Comparison of ENCODE assay signal across 8 mouse cellular contexts in genomic region chr7:45413864-45414739, GRCm38 (mm10). TPM values are rescaled to one million over a fixed set of nuclear protein-coding genes. Genes with fewer than 3 reads are reported as not detected.
DNase-seq lines count a peak whose midpoint lies in the region; ATAC-seq lines count a peak whose summit lies in the region.

No protein-coding gene starts in this region.

- peak overlapping the region; percentile 39 for H3K9ac ChIP-seq in neural tube, embryonic 11.5 days (ENCODE audit: low read length)
- peak overlapping the region; percentile 66 for H3K9ac ChIP-seq in forebrain, embryonic 16.5 days (replicated peaks; ENCODE audit: low read depth, low read length)
- peak overlapping the region; percentile 68 for H3K9ac ChIP-seq in limb, embryonic 12.5 days (replicated peaks)
- peak overlapping the region; percentile 51 for H3K9ac ChIP-seq in midbrain, embryonic 14.5 days (replicated peaks; ENCODE audit: low read length)

- peaks cover 99% of the 10 kb centered on the region for H3K27me3 ChIP-seq in neural tube, embryonic 11.5 days (ENCODE audit: control insufficient read depth, insufficient read depth, low read length)
- H3K27me3 ChIP-seq in forebrain, embryonic 16.5 days (replicated peaks; ENCODE audit: control insufficient read depth, insufficient read depth, low read length), result peaks cover 86% of the 10 kb centered on the region
- H3K27me3 ChIP-seq in limb, embryonic 12.5 days, result peaks cover 99% of the 10 kb centered on the region
- peaks cover 95% of the 10 kb centered on the region for H3K27me3 ChIP-seq in midbrain, embryonic 14.5 days (ENCODE audit: control insufficient read depth, insufficient read depth, low read length)

- ATAC-seq in neural tube, embryonic 11.5 days (ENCODE audit: insufficient read depth, low FRiP score, low TSS enrichment), result no peak; the same call in 1 of the 2 replicates
- no peak for ATAC-seq in forebrain, embryonic 16.5 days
- ATAC-seq in limb, embryonic 12.5 days (ENCODE audit: insufficient number of reproducible peaks, insufficient read depth, low FRiP score, low TSS enrichment, low read depth), result 0 out of 2 replicates have a peak, but pooled peaks have one; percentile 7
- ATAC-seq in midbrain, embryonic 14.5 days (ENCODE audit: low FRiP score, low TSS enrichment), result no peak

- no peaks in the 10 kb centered on the region for H3K9me3 ChIP-seq in neural tube, embryonic 11.5 days (ENCODE audit: control insufficient read depth, low read length)
- no peaks in the 10 kb centered on the region for H3K9me3 ChIP-seq in forebrain, embryonic 16.5 days (ENCODE audit: control insufficient read depth, low read length)
- no peaks in the 10 kb centered on the region for H3K9me3 ChIP-seq in limb, embryonic 12.5 days
- no peaks in the 10 kb centered on the region for H3K9me3 ChIP-seq in midbrain, embryonic 14.5 days (ENCODE audit: control insufficient read depth, low read length)

- H3K36me3 ChIP-seq in neural tube, embryonic 11.5 days (ENCODE audit: control insufficient read depth, insufficient read depth, low read length), result no peaks in the 10 kb centered on the region
- no peaks in the 10 kb centered on the region for H3K36me3 ChIP-seq in forebrain, embryonic 16.5 days (ENCODE audit: control insufficient read depth, insufficient read depth)
- H3K36me3 ChIP-seq in limb, embryonic 12.5 days, result no peaks in the 10 kb centered on the region
- no peaks in the 10 kb centered on the region for H3K36me3 ChIP-seq in midbrain, embryonic 14.5 days (ENCODE audit: control insufficient read depth, insufficient read depth, low read length)

- WGBS in neural tube, embryonic 11.5 days, result 3% methylated on average over 27 of the region's 27 CpGs
- WGBS in forebrain, embryonic 16.5 days, result 3% methylated on average over 25 of the region's 27 CpGs
- WGBS in limb, embryonic 12.5 days, result under 1% methylated on average over 27 of the region's 27 CpGs
- 1% methylated on average over 26 of the region's 27 CpGs for WGBS in midbrain, embryonic 14.5 days

- H3K4me2 ChIP-seq in neural tube, embryonic 11.5 days (ENCODE audit: low read depth), result peak overlapping the region; percentile 82
- H3K4me2 ChIP-seq in forebrain, embryonic 16.5 days (ENCODE audit: low read length), result peak overlapping the region; percentile 88
- H3K4me2 ChIP-seq in limb, embryonic 12.5 days, result peak overlapping the region; percentile 84
- peak overlapping the region; percentile 84 for H3K4me2 ChIP-seq in midbrain, embryonic 14.5 days (ENCODE audit: low read length)

- no peak for DNase-seq in neural tube, embryonic 11.5 days (ENCODE audit: low spot score)
- no peak for DNase-seq in neural tube, embryonic 10.5 days (ENCODE audit: extremely low spot score, low spot score)
- no peak for DNase-seq in midbrain, embryonic 14.5 days
- no peak for DNase-seq in layer of hippocampus, adult 11-12 months (ENCODE audit: low spot score)
- no peak for DNase-seq in cerebellum, adult 9-11 months
- no peak for DNase-seq in adrenal gland, adult 2 months

- H3K4me1 ChIP-seq in neural tube, embryonic 11.5 days (ENCODE audit: control insufficient read depth, insufficient read depth, low read length), result no peaks in the 10 kb centered on the region
- H3K4me1 ChIP-seq in forebrain, embryonic 16.5 days (replicated peaks; ENCODE audit: control insufficient read depth, insufficient read depth, low read length), result peaks cover 8% of the 10 kb centered on the region
- H3K4me1 ChIP-seq in limb, embryonic 12.5 days (replicated peaks), result peaks cover 36% of the 10 kb centered on the region
- H3K4me1 ChIP-seq in midbrain, embryonic 14.5 days (ENCODE audit: control insufficient read depth, insufficient read depth, low read length), result peaks cover 3% of the 10 kb centered on the region; the same call in 1 of the 2 replicates

- peak overlapping the region; percentile 41 for H3K4me3 ChIP-seq in neural tube, embryonic 11.5 days (ENCODE audit: low read depth, low read length)
- peak overlapping the region; percentile 62 for H3K4me3 ChIP-seq in forebrain, embryonic 16.5 days (replicated peaks; ENCODE audit: low read length)
- H3K4me3 ChIP-seq in limb, embryonic 12.5 days (replicated peaks), result peak overlapping the region; percentile 58
- peak overlapping the region; percentile 43 for H3K4me3 ChIP-seq in midbrain, embryonic 14.5 days (replicated peaks; ENCODE audit: low read depth, low read length)

- no peak overlapping the region for H3K27ac ChIP-seq in neural tube, embryonic 11.5 days (ENCODE audit: low read depth, low read length)
- H3K27ac ChIP-seq in forebrain, embryonic 16.5 days (ENCODE audit: low read length), result no peak overlapping the region
- H3K27ac ChIP-seq in limb, embryonic 12.5 days, result peak overlapping the region; percentile 41; the same call in 1 of the 2 replicates
- H3K27ac ChIP-seq in midbrain, embryonic 14.5 days (replicated peaks; ENCODE audit: low read depth, low read length), result no peak overlapping the region

RNA-seq across cellular contexts. Expression of gene Ntf5, which starts 0.6 kb away (rescaled TPM):
- 1.2 and 1.6 TPM in 2 replicates for polyA plus RNA-seq in neural tube, embryonic 11.5 days (2014; fragmentation: Nextera tagmentation; extraction: Ambion mirVana)
- polyA plus RNA-seq in forebrain, embryonic 16.5 days (2015; fragmentation: Nextera tagmentation; extraction: Ambion mirVana), result 0.10 TPM in 1 of 2 replicates, not detected in the other
- 3.9 and 5.6 TPM in 2 replicates for polyA plus RNA-seq in limb, embryonic 12.5 days (2016; fragmentation: Nextera tagmentation; extraction: Ambion mirVana)
- polyA plus RNA-seq in midbrain, embryonic 14.5 days (2014; fragmentation: Nextera tagmentation; extraction: Ambion mirVana), result not detected in 2 replicates
- not detected for total RNA-seq in adrenal gland, adult 2 months (2021)
- polyA plus RNA-seq in adrenal gland, adult 2 months (2012; rRNA removed), result not detected in 2 replicates

RNA-seq across cellular contexts. Expression of gene Lhb, which starts 6.5 kb away (rescaled TPM):
- not detected in 2 replicates for polyA plus RNA-seq in neural tube, embryonic 11.5 days (2014; fragmentation: Nextera tagmentation; extraction: Ambion mirVana)
- 0.44 and 0.65 TPM in 2 replicates for polyA plus RNA-seq in forebrain, embryonic 16.5 days (2015; fragmentation: Nextera tagmentation; extraction: Ambion mirVana)
- 0.33 TPM in 1 of 2 replicates, not detected in the other for polyA plus RNA-seq in limb, embryonic 12.5 days (2016; fragmentation: Nextera tagmentation; extraction: Ambion mirVana)
- polyA plus RNA-seq in midbrain, embryonic 14.5 days (2014; fragmentation: Nextera tagmentation; extraction: Ambion mirVana), result 0.34 TPM in 1 of 2 replicates, not detected in the other
- total RNA-seq in adrenal gland, adult 2 months (2021), result not detected
- not detected in 2 replicates for polyA plus RNA-seq in adrenal gland, adult 2 months (2012; rRNA removed)

RNA-seq across cellular contexts. Expression of gene Kcna7, which starts 8.6 kb away (rescaled TPM):
- 0.20 TPM in 1 of 2 replicates, not detected in the other for polyA plus RNA-seq in neural tube, embryonic 11.5 days (2014; fragmentation: Nextera tagmentation; extraction: Ambion mirVana)
- not detected in 2 replicates for polyA plus RNA-seq in forebrain, embryonic 16.5 days (2015; fragmentation: Nextera tagmentation; extraction: Ambion mirVana)
- polyA plus RNA-seq in limb, embryonic 12.5 days (2016; fragmentation: Nextera tagmentation; extraction: Ambion mirVana), result 0.13 and 0.18 TPM in 2 replicates
- not detected in 2 replicates for polyA plus RNA-seq in midbrain, embryonic 14.5 days (2014; fragmentation: Nextera tagmentation; extraction: Ambion mirVana)
- total RNA-seq in adrenal gland, adult 2 months (2021), result not detected
- polyA plus RNA-seq in adrenal gland, adult 2 months (2012; rRNA removed), result not detected in 2 replicates

RNA-seq across cellular contexts. Expression of gene Snrnp70, which starts 18.6 kb away (rescaled TPM):
- 66.4 and 74.1 TPM in 2 replicates for polyA plus RNA-seq in neural tube, embryonic 11.5 days (2014; fragmentation: Nextera tagmentation; extraction: Ambion mirVana)
- 206 and 215 TPM in 2 replicates for polyA plus RNA-seq in forebrain, embryonic 16.5 days (2015; fragmentation: Nextera tagmentation; extraction: Ambion mirVana)
- polyA plus RNA-seq in limb, embryonic 12.5 days (2016; fragmentation: Nextera tagmentation; extraction: Ambion mirVana), result 341 and 347 TPM in 2 replicates
- polyA plus RNA-seq in midbrain, embryonic 14.5 days (2014; fragmentation: Nextera tagmentation; extraction: Ambion mirVana), result 80.6 and 135 TPM in 2 replicates
- total RNA-seq in adrenal gland, adult 2 months (2021), result 100 to 1,000 TPM; 219 to 278 TPM
- polyA plus RNA-seq in adrenal gland, adult 2 months (2012; rRNA removed), result 230 and 236 TPM in 2 replicates

RNA-seq across cellular contexts. Expression of gene Gys1, which starts 20.5 kb away (rescaled TPM):
- polyA plus RNA-seq in neural tube, embryonic 11.5 days (2014; fragmentation: Nextera tagmentation; extraction: Ambion mirVana), result 32.8 and 37.2 TPM in 2 replicates
- polyA plus RNA-seq in forebrain, embryonic 16.5 days (2015; fragmentation: Nextera tagmentation; extraction: Ambion mirVana), result 19.9 and 21.6 TPM in 2 replicates
- 45.2 and 46.2 TPM in 2 replicates for polyA plus RNA-seq in limb, embryonic 12.5 days (2016; fragmentation: Nextera tagmentation; extraction: Ambion mirVana)
- polyA plus RNA-seq in midbrain, embryonic 14.5 days (2014; fragmentation: Nextera tagmentation; extraction: Ambion mirVana), result 15.5 TPM in 2 replicates
- total RNA-seq in adrenal gland, adult 2 months (2021), result 10 to 100 TPM; 46.4 to 57.6 TPM
- polyA plus RNA-seq in adrenal gland, adult 2 months (2012; rRNA removed), result 64.0 and 82.1 TPM in 2 replicates
